Mouse (Mus musculus) spleen, postnatal 10 days (tissue): ENCODE data around the gene Ccz1.
A peak's percentile ranks its signal among the peaks of the same experiment; 100 is the strongest.

Experiments used
- DNase-seq, 2 experiments: peaks; one replicate each; pipeline ENCODE4 v3.0.0; 2021 to 2022; ENCODE audit warnings: low spot score in 2 of 2

Gene Ccz1

DNA sequence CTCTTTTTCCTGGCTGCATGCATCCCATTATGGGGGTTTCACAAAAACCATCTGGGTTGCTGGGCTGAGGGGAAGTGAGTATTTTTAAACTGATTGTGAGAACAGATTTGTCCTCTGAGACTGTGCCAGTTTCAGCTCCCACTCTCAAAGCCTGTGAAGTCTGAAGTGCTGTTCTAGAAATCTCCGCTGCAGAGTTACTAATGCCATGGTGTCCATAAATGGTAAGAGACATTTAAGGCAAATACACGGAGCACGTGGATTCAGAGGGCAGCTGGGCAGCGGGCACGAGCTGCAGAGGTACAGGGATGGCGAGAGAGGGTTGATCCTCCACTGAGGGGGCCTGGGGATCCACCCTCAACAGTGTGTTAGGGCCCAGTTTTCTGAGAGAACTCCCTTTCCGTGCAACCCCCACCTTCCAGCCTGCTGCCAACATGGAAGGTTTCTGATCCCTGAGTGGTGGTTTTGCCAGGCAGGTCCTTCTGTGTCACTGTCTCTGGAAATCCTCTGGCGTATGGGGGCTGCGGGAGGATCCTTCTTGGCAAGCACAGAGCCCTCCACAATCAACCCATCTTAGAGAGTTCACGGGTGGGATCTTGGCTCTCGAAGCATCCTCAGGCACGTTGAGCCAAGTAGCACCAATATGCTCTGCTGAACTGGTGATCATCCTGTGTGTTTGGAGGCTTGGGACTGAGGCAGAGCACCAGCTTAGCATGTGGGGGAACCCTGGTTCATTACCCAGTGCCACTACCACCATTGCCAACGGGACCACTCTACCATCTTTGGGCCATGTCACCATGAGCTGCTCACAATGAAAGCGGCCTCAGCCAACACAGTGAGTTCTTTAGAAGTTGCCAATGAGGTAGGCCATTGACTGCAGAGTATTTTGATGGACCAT is 71.2 kb downstream of the Ccz1 start:
- peak in 1 of 2 experiments; percentile 9 for DNase-seq

DNA sequence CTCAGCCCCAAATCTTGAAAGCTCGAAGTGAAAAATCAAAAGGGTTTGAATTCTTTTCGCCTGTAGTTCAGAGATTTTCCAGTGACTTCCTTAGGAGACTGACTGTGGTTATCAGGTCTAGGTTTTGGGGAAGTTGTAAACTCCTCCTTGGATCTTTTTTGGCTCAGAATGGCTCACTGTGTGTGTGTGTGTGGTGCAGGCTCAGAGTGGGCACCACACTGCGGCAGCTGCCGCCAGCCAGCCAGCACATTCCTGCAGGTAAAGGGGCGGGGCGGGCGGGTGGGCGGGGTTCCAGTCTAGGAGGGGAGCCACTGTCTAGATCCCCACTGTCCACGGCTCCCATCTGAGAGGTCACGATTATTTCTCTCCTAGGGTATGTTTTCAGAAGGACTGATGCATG is 73.1 kb downstream of the Ccz1 start:
- no peak for DNase-seq
